Mouse (Mus musculus) thymus, adult 2 months (tissue): Measurements from ENCODE around the gene Hcn1. TPM values are rescaled to one million over a fixed set of nuclear protein-coding genes. Genes with fewer than 3 reads are reported as not detected.

Source experiments
- DNase-seq: peaks from one replicate; pipeline ENCODE4 v3.0.0; 2021
- H3K27ac ChIP-seq: fragments of 200-500 bp; 2 replicates; pipeline ENCODE4 v1.5.1; 2012; ENCODE audit warnings: low read length, control low read depth; ENCODE audit not compliant: control insufficient read depth, insufficient read depth
- H3K27me3 ChIP-seq: fragments of 200-500 bp; 2 replicates; pipeline ENCODE4 v1.6.1; 2012; ENCODE audit warnings: mild to moderate bottlenecking, low read length, moderate library complexity, mixed read lengths; ENCODE audit not compliant: control insufficient read depth, insufficient read depth
- H3K36me3 ChIP-seq: fragments of 200-500 bp; 2 replicates; pipeline ENCODE4 v1.6.1; 2012; ENCODE audit warnings: mild to moderate bottlenecking, low read length, moderate library complexity; ENCODE audit not compliant: control insufficient read depth, insufficient read depth
- H3K4me1 ChIP-seq: fragments of 200-500 bp; replicated peaks from 2 replicates; pipeline ENCODE4 v1.6.1; 2012; ENCODE audit warnings: low read length; ENCODE audit not compliant: control insufficient read depth, insufficient read depth
- H3K4me3 ChIP-seq: fragments of 200-500 bp; 2 replicates; pipeline ENCODE4 v1.5.1; 2012; ENCODE audit warnings: mild to moderate bottlenecking, low read length, control low read depth, moderate library complexity; ENCODE audit not compliant: control insufficient read depth, insufficient read depth
- CTCF ChIP-seq: fragments of 200-500 bp; IDR thresholded peaks from 2 replicates; pipeline ENCODE4 v1.5.1; 2012; ENCODE audit warnings: mild to moderate bottlenecking, control low read depth, low read length, moderate library complexity, borderline replicate concordance; ENCODE audit not compliant: control insufficient read depth, poor library complexity, insufficient read depth; ENCODE audit errors: extremely low read depth
- POLR2A ChIP-seq: fragments of 200-500 bp; IDR thresholded peaks from 2 replicates; pipeline ENCODE4 v1.6.1; 2012; ENCODE audit warnings: mild to moderate bottlenecking, low read length, control low read depth, moderate library complexity; ENCODE audit not compliant: control insufficient read depth, poor library complexity, insufficient read depth; ENCODE audit errors: extremely low read depth
- WGBS: fragments of 180-500 bp; shearing (Covaris S2); methylation state at CpG from one replicate; pipeline ENCODE4 v1.1.7; 2018; 5-methylcytosine and 5-hydroxymethylcytosine counted together
- polyA plus RNA-seq: library from polyadenylated mRNA; depleted of rRNA; stranded (reverse); fragments of >200 nt; gene quantifications from 2 replicates; pipeline ENCODE4 v1.2.3, GENCODE M21; 2012

Gene Hcn1
- polyA plus RNA-seq, 1 experiment, result 0.09 TPM

- H3K27me3 ChIP-seq, result no peaks in the 10 kb centered on the region
- no peak for DNase-seq
- TF ChIP-seq CTCF, result no peak
- no peak for TF ChIP-seq POLR2A
- no peak overlapping the region for H3K27ac ChIP-seq
- 91% methylated on average over 5 of the region's 5 CpGs for WGBS
- H3K36me3 ChIP-seq, result no peaks in the 10 kb centered on the region
- H3K4me3 ChIP-seq, result no peak overlapping the region
- no peaks in the 10 kb centered on the region for H3K4me1 ChIP-seq
Measured at GRCm38 (mm10) chr13:117892076-117892475, 290.0 kb downstream of the Hcn1 start.

GRCm38 (mm10) chr13:117898052-117898451 lies 295.9 kb downstream of the Hcn1 start:
- Histone ChIP-seq H3K4me1 (no peaks in the 10 kb centered on the region), H3K36me3 (no peaks in the 10 kb centered on the region), H3K27ac (no peak overlapping the region), H3K27me3 (no peaks in the 10 kb centered on the region), H3K4me3 (no peak overlapping the region)
- WGBS, result 41% methylated on average over 2 of the region's 2 CpGs
- no peak for TF ChIP-seq CTCF
- TF ChIP-seq POLR2A, result no peak
- DNase-seq, result no peak

GRCm38 (mm10) chr13:117907801-117908200 lies 305.7 kb downstream of the Hcn1 start:
- DNase-seq, result no peak
- no peak for TF ChIP-seq POLR2A
- TF ChIP-seq CTCF, result no peak
- WGBS, result 97% methylated on average over 3 of the region's 3 CpGs

GRCm38 (mm10) chr13:117929734-117930133 lies 327.6 kb downstream of the Hcn1 start:
- Histone ChIP-seq H3K27me3 (no peaks in the 10 kb centered on the region), H3K36me3 (no peaks in the 10 kb centered on the region), H3K4me3 (no peak overlapping the region), H3K4me1 (no peaks in the 10 kb centered on the region), H3K27ac (no peak overlapping the region)
- TF ChIP-seq POLR2A, result no peak
- TF ChIP-seq CTCF, result no peak
- DNase-seq, result no peak
- 91% methylated on average over 4 of the region's 4 CpGs for WGBS

More at GRCm38 (mm10) chr13:117907801-117908200, 305.7 kb downstream of the Hcn1 start:
- H3K36me3 ChIP-seq, result no peaks in the 10 kb centered on the region
- H3K27me3 ChIP-seq, result no peaks in the 10 kb centered on the region
- no peak overlapping the region for H3K27ac ChIP-seq
- H3K4me1 ChIP-seq, result no peaks in the 10 kb centered on the region
- no peak overlapping the region for H3K4me3 ChIP-seq

GRCm38 (mm10) chr13:117931746-117932145 lies 329.6 kb downstream of the Hcn1 start:
- DNase-seq, result no peak
- Histone ChIP-seq H3K4me1 (no peaks in the 10 kb centered on the region), H3K27ac (no peak overlapping the region), H3K4me3 (no peak overlapping the region), H3K36me3 (no peaks in the 10 kb centered on the region), H3K27me3 (no peaks in the 10 kb centered on the region)
- WGBS, result 86% methylated on average over 2 of the region's 2 CpGs
- TF ChIP-seq POLR2A (no peak), CTCF (no peak)

- no peak overlapping the region for H3K27ac ChIP-seq
- H3K4me1 ChIP-seq, result no peaks in the 10 kb centered on the region
- no peaks in the 10 kb centered on the region for H3K27me3 ChIP-seq
- no peak for TF ChIP-seq POLR2A
- H3K36me3 ChIP-seq, result no peaks in the 10 kb centered on the region
- no peak for DNase-seq
- WGBS, result 95% methylated on average over 1 of the region's 1 CpGs
- H3K4me3 ChIP-seq, result no peak overlapping the region
Measured at GRCm38 (mm10) chr13:117938761-117939160, 336.6 kb downstream of the Hcn1 start.

- TF ChIP-seq CTCF, result no peak
- TF ChIP-seq POLR2A, result no peak
- Histone ChIP-seq H3K4me3 (no peak overlapping the region), H3K27me3 (no peaks in the 10 kb centered on the region), H3K4me1 (no peaks in the 10 kb centered on the region), H3K36me3 (no peaks in the 10 kb centered on the region), H3K27ac (no peak overlapping the region)
- DNase-seq, result no peak
- 97% methylated on average over 8 of the region's 8 CpGs for WGBS
Measured at GRCm38 (mm10) chr13:117940536-117941280, 338.6 kb downstream of the Hcn1 start.
